Mouse (Mus musculus): ENCODE measurements around the gene Agbl1.

GRCm38 (mm10) chr7:76389240-76389639, 159.6 kb downstream of the Agbl1 start:
- TF ChIP-seq CTCF (IDR thresholded peaks at IDR 0.05; ENCODE audit: insufficient read depth, low read length) = no peak
- no peak for TF ChIP-seq POLR2A (IDR thresholded peaks at IDR 0.05; ENCODE audit: borderline replicate concordance, extremely low read depth, low read depth, low read length)
